Mouse (Mus musculus) forebrain, embryonic 11.5 days (tissue): ENCODE data around the gene Mms22l. TPM values are rescaled to one million over a fixed set of nuclear protein-coding genes. Genes with fewer than 3 reads are reported as not detected.

ENCODE experiments used
- ATAC-seq: fragments of 200-750 bp; cut with Nextera tagmentation; replicated peaks from 2 replicates; pipeline ENCODE4 v1.8.0; 2017; ENCODE audit warnings: moderate TSS enrichment; ENCODE audit not compliant: low FRiP score
- DNase-seq: peaks from one replicate; pipeline ENCODE4 v3.0.0-alpha.2; 2017; ENCODE audit warnings: low spot score
- H3K27ac ChIP-seq: fragments of 300-500 bp; sonication (generic); 2 replicates; pipeline ENCODE4 v1.5.1; 2014; ENCODE audit warnings: low read depth, low read length
- H3K27me3 ChIP-seq: fragments of 300-500 bp; sonication (generic); 2 replicates; pipeline ENCODE4 v1.6.1; 2014; ENCODE audit warnings: mild to moderate bottlenecking, low read length, mixed read lengths; ENCODE audit not compliant: control insufficient read depth, insufficient read depth
- H3K36me3 ChIP-seq: fragments of 300-500 bp; sonication (generic); 2 replicates; pipeline ENCODE4 v1.6.1; 2014; ENCODE audit warnings: mild to moderate bottlenecking, low read length, moderate library complexity, mixed read lengths; ENCODE audit not compliant: control insufficient read depth, insufficient read depth
- H3K4me1 ChIP-seq: fragments of 300-500 bp; sonication (generic); replicated peaks from 2 replicates; pipeline ENCODE4 v1.6.1; 2014; ENCODE audit warnings: low read length, mixed read lengths; ENCODE audit not compliant: control insufficient read depth, insufficient read depth
- H3K4me2 ChIP-seq: fragments of 300-500 bp; sonication (generic); 2 replicates; pipeline ENCODE4 v1.6.1; 2014; ENCODE audit warnings: low read depth, mild to moderate bottlenecking, low read length, moderate library complexity, mixed read lengths; ENCODE audit not compliant: severe bottlenecking
- H3K4me3 ChIP-seq: fragments of 300-500 bp; sonication (generic); 2 replicates; pipeline ENCODE4 v1.5.1; 2014; ENCODE audit warnings: low read depth, low read length
- H3K9ac ChIP-seq: fragments of 300-500 bp; sonication (generic); 2 replicates; pipeline ENCODE4 v1.6.1; 2014; ENCODE audit warnings: low read length
- H3K9me3 ChIP-seq: fragments of 300-500 bp; sonication (generic); 2 replicates; pipeline ENCODE4 v1.6.1; 2016; ENCODE audit warnings: low read length, mixed read lengths; ENCODE audit not compliant: control insufficient read depth
- WGBS: fragments of 180-500 bp; shearing (Covaris S2); extraction: QIAGEN DNeasy Blood & Tissue Kit; methylation state at CpG from one replicate; pipeline ENCODE4 v1.1.7; 2014; 5-methylcytosine and 5-hydroxymethylcytosine counted together
- polyA plus RNA-seq: library from polyadenylated mRNA; unstranded; fragments of >200 nt; fragmentation: Nextera tagmentation; extraction: Ambion mirVana; gene quantifications from 2 replicates; pipeline ENCODE4 v1.2.1, GENCODE M21; 2014

Gene Mms22l
- polyA plus RNA-seq, 1 experiment from 2014 or later = 52.5 TPM

DNA sequence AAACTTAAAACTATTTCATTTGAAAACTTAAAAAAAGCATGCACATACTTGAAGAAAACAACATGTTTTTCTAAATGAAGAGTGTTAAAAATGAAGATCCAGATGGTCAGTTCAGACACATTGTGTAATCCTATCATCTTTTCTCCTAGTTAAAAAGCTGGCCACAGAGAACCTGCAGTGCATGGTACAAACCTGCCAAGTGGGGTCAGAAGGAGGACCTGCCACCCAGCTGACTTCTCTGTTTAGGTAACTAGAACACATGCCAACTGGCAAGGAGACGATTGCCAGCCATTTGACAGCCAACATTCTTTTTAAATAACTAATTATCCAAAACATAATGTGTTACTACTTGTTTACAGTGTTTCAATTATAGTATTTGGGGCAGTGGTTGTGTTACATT, 102.4 kb downstream of the Mms22l start:
- no peaks in the 10 kb centered on the region for H3K9me3 ChIP-seq
- no peak overlapping the region for H3K9ac ChIP-seq
- DNase-seq = no peak
- no peaks in the 10 kb centered on the region for H3K27me3 ChIP-seq
- no peak for ATAC-seq
- H3K27ac ChIP-seq = no peak overlapping the region
- no peak overlapping the region for H3K4me2 ChIP-seq
- no peaks in the 10 kb centered on the region for H3K4me1 ChIP-seq
- H3K4me3 ChIP-seq = no peak overlapping the region
- peaks cover 4% of the 10 kb centered on the region; the same call in 1 of the 2 replicates for H3K36me3 ChIP-seq
- 85% methylated on average over 1 of the region's 1 CpGs for WGBS

DNA sequence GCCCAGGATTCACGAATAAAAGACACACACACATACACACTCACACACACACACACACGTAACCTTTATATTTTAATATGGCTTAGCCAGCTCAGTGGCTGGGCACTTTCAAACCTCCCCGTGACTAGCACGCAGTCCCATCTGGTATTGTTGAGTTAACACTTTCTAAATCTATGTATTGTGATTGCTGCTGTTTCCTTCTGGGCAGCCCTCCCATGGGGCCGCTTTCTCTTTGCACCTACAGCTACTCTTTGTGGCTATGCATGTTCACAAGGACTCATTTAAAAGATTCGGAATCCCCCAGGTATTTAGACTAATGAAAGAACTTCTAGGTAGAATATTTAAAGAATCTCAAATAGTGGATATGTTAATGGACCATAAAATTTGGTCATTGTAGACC, 105.5 kb downstream of the Mms22l start:
- DNase-seq = no peak
- ATAC-seq = no peak
- WGBS = 94% methylated on average over 6 of the region's 6 CpGs
- H3K4me1 ChIP-seq = no peaks in the 10 kb centered on the region
- no peaks in the 10 kb centered on the region for H3K27me3 ChIP-seq
- H3K9ac ChIP-seq = no peak overlapping the region
- no peak overlapping the region for H3K4me3 ChIP-seq
- H3K36me3 ChIP-seq = peaks cover 4% of the 10 kb centered on the region; the same call in 1 of the 2 replicates
- H3K9me3 ChIP-seq = no peaks in the 10 kb centered on the region
- no peak overlapping the region for H3K4me2 ChIP-seq
- H3K27ac ChIP-seq = no peak overlapping the region

- no peak overlapping the region for H3K9ac ChIP-seq
- H3K4me3 ChIP-seq = no peak overlapping the region
- no peak overlapping the region for H3K27ac ChIP-seq
- no peaks in the 10 kb centered on the region for H3K4me1 ChIP-seq
- H3K27me3 ChIP-seq = no peaks in the 10 kb centered on the region
- H3K36me3 ChIP-seq = no peaks in the 10 kb centered on the region; the same call in 1 of the 2 replicates
- DNase-seq = no peak
- 88% methylated on average over 3 of the region's 3 CpGs for WGBS
- H3K4me2 ChIP-seq = no peak overlapping the region
- H3K9me3 ChIP-seq = no peaks in the 10 kb centered on the region
- no peak for ATAC-seq
Observed at GRCm38 (mm10) chr4:24609085-24609484, 112.8 kb downstream of the Mms22l start.

- no peak overlapping the region for H3K4me3 ChIP-seq
- H3K36me3 ChIP-seq = no peaks in the 10 kb centered on the region; the same call in 1 of the 2 replicates
- DNase-seq = no peak
- WGBS = 96% methylated on average over 2 of the region's 2 CpGs
- no peaks in the 10 kb centered on the region for H3K27me3 ChIP-seq
- no peak overlapping the region for H3K27ac ChIP-seq
- ATAC-seq = no peak
- H3K4me2 ChIP-seq = no peak overlapping the region
- no peak overlapping the region for H3K9ac ChIP-seq
- no peaks in the 10 kb centered on the region for H3K4me1 ChIP-seq
- no peaks in the 10 kb centered on the region for H3K9me3 ChIP-seq
Observed at GRCm38 (mm10) chr4:24609564-24609963, 113.3 kb downstream of the Mms22l start.

DNA sequence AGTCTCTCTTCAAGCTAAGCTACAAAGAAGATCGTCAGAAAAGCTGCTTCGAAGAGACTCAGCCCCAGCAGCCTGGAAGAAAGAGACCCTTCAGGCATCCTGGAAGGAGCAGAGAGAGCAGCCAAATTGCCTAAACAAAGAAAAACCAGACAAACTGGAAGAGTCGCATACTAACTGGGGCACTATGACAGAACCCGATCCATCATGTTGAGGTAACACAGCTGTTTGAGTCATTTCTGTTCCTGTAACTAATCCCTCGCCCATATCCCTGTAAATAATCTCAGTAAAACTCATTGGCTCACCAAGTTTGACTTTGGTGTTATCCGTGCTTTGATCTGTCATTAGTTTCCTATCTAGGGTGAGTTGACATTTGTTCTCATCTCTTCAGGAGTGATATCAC, 123.8 kb downstream of the Mms22l start:
- no peak for DNase-seq
- ATAC-seq = no peak
- Histone ChIP-seq H3K27me3 (no peaks in the 10 kb centered on the region), H3K36me3 (no peaks in the 10 kb centered on the region; the same call in 1 of the 2 replicates), H3K9ac (no peak overlapping the region), H3K27ac (no peak overlapping the region), H3K4me2 (no peak overlapping the region), H3K4me1 (no peaks in the 10 kb centered on the region), H3K4me3 (no peak overlapping the region), H3K9me3 (no peaks in the 10 kb centered on the region)
- 84% methylated on average over 6 of the region's 6 CpGs for WGBS

GRCm38 (mm10) chr4:24620440-24620839, 124.2 kb downstream of the Mms22l start:
- H3K4me1 ChIP-seq = no peaks in the 10 kb centered on the region
- DNase-seq = no peak
- no peak overlapping the region for H3K4me3 ChIP-seq
- no peak overlapping the region for H3K9ac ChIP-seq
- WGBS = 89% methylated on average over 5 of the region's 5 CpGs
- no peaks in the 10 kb centered on the region; the same call in 1 of the 2 replicates for H3K36me3 ChIP-seq
- H3K27ac ChIP-seq = no peak overlapping the region
- H3K27me3 ChIP-seq = no peaks in the 10 kb centered on the region
- H3K4me2 ChIP-seq = no peak overlapping the region
- ATAC-seq = no peak
- H3K9me3 ChIP-seq = no peaks in the 10 kb centered on the region

- Histone ChIP-seq H3K4me1 (no peaks in the 10 kb centered on the region), H3K9ac (no peak overlapping the region), H3K9me3 (no peaks in the 10 kb centered on the region), H3K36me3 (no peaks in the 10 kb centered on the region; the same call in 1 of the 2 replicates), H3K4me3 (no peak overlapping the region), H3K27ac (no peak overlapping the region), H3K4me2 (no peak overlapping the region), H3K27me3 (no peaks in the 10 kb centered on the region)
- DNase-seq (no peak), ATAC-seq (no peak)
- WGBS = 81% methylated on average over 9 of the region's 9 CpGs
Observed at GRCm38 (mm10) chr4:24621422-24622187, 125.4 kb downstream of the Mms22l start.

DNA sequence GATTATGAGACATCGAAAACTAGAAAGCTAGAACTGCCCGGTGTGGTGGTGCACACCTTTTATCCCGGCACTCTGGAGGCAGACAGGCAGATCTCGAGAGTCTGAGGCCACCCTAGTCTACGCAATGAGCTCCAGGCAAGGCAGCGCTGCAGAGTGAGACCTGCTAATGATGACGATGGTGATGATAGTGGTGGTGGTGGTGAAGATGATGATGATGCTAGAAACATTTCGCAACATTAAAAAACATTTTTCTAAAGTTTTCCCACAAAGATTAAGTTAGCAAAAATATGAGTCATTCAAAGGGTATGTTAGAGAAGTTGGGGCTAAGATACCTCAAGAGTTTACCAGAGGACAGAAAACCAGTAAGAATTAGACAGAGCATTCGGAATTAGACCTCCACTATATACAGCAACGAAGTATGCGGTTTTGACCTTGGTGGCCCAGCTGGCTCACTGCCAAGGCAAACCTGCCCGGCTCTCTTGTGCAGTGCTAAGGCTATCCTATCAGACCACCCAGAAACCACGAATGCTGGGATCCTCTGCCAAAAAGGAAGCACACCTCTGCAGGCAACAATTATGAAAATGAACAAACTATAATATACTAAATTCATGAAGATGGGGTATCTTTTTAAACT, 129.8 kb downstream of the Mms22l start:
- no peak overlapping the region for H3K4me3 ChIP-seq
- DNase-seq (no peak), ATAC-seq (0 out of 2 replicates have a peak, but pooled peaks have one; percentile 30)
- no peaks in the 10 kb centered on the region for H3K4me1 ChIP-seq
- H3K9me3 ChIP-seq = no peaks in the 10 kb centered on the region
- H3K27ac ChIP-seq = no peak overlapping the region
- no peaks in the 10 kb centered on the region for H3K27me3 ChIP-seq
- WGBS = 86% methylated on average over 13 of the region's 13 CpGs
- H3K9ac ChIP-seq = no peak overlapping the region
- H3K4me2 ChIP-seq = no peak overlapping the region
- H3K36me3 ChIP-seq = no peaks in the 10 kb centered on the region
